In the genomic region with DNA sequence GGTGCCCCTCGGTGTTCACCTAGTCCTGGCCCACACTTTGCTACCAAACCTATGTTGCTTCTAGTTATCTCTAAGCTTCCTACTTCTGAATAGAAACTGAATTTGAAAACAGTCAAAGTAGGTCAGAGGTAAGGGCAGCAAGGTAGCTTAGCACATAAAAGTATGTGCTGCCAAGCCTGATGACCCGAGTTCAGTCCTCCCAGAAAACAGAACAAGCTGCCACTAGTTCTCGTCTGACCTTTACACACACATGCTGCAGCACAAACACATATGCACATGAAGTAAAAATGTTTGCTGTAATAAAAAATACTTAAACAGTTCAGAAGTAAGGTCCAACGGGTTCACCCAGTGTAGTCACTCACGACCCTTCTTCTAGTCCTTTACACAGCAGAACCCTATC, we compare ENCODE assay signal across 28 mouse cellular contexts.
"Had no signal": no experiment of that assay in that cellular context is flagged by ENCODE, and none has a peak within 500 bp of the region (broad histone marks: within the 10 kb centered on the region; RNA-seq: fewer than 3 reads in every experiment).

No protein-coding gene starts in this region.

- ATAC-seq: forebrain, embryonic 13.5 days; forebrain, embryonic 14.5 days; forebrain, embryonic 15.5 days; forebrain, embryonic 16.5 days; forebrain, postnatal 0 days had no signal

- H3K4me1 ChIP-seq: embryonic facial prominence, embryonic 13.5 days; forebrain, embryonic 12.5 days; forebrain, embryonic 13.5 days; forebrain, embryonic 15.5 days had no signal

- H3K4me2 ChIP-seq: embryonic facial prominence, embryonic 12.5 days; embryonic facial prominence, embryonic 13.5 days; embryonic facial prominence, embryonic 15.5 days; forebrain, embryonic 12.5 days; forebrain, embryonic 13.5 days; forebrain, embryonic 15.5 days had no signal

- DNase-seq: cerebellum, adult 8-10 months; cerebellum, adult 9-10 months; cerebellum, adult 9-11 months; cerebellum, postnatal 10 days; cerebellum, postnatal 14 days; cerebellum, postnatal 25 days; cerebellum, postnatal 36 days; embryo, embryonic 11 days; forebrain, postnatal 0 days; gastrocnemius, adult 2 months; gastrocnemius, postnatal 10 days; gastrocnemius, postnatal 14 days; gastrocnemius, postnatal 25 days; gastrocnemius, postnatal 36 days; heart, adult 11 months; heart, adult 18-20 months; heart, adult 2 months had no signal

- H3K27me3 ChIP-seq: embryonic facial prominence, embryonic 12.5 days; embryonic facial prominence, embryonic 13.5 days; embryonic facial prominence, embryonic 15.5 days; forebrain, embryonic 12.5 days; forebrain, embryonic 13.5 days; forebrain, embryonic 15.5 days had no signal

- H3K27ac ChIP-seq: embryonic facial prominence, embryonic 10.5 days; embryonic facial prominence, embryonic 12.5 days; embryonic facial prominence, embryonic 13.5 days; embryonic facial prominence, embryonic 15.5 days; forebrain, embryonic 10.5 days; forebrain, embryonic 12.5 days; forebrain, embryonic 13.5 days; forebrain, embryonic 15.5 days; gastrocnemius, adult 2 months; heart, adult 2 months had no signal

- H3K4me3 ChIP-seq: embryonic facial prominence, embryonic 10.5 days; embryonic facial prominence, embryonic 12.5 days; embryonic facial prominence, embryonic 13.5 days; embryonic facial prominence, embryonic 15.5 days; erythroblast, embryonic 14.5 days; forebrain, embryonic 10.5 days; forebrain, embryonic 12.5 days; forebrain, embryonic 13.5 days; forebrain, embryonic 15.5 days; gastrocnemius, adult 2 months; heart, adult 2 months had no signal

- H3K36me3 ChIP-seq: embryonic facial prominence, embryonic 10.5 days; embryonic facial prominence, embryonic 12.5 days; embryonic facial prominence, embryonic 13.5 days; embryonic facial prominence, embryonic 15.5 days; forebrain, embryonic 10.5 days; forebrain, embryonic 12.5 days; forebrain, embryonic 15.5 days had no signal

- H3K9me3 ChIP-seq: embryonic facial prominence, embryonic 10.5 days; embryonic facial prominence, embryonic 12.5 days; embryonic facial prominence, embryonic 13.5 days; embryonic facial prominence, embryonic 15.5 days; forebrain, embryonic 10.5 days; forebrain, embryonic 12.5 days; forebrain, embryonic 13.5 days; forebrain, embryonic 15.5 days had no signal

- H3K9ac ChIP-seq: embryonic facial prominence, embryonic 12.5 days; embryonic facial prominence, embryonic 13.5 days; embryonic facial prominence, embryonic 15.5 days; forebrain, embryonic 12.5 days; forebrain, embryonic 13.5 days; forebrain, embryonic 15.5 days; forebrain, postnatal 0 days had no signal
